Mouse (Mus musculus) right cerebral cortex, postnatal 4 days (tissue): ENCODE measurements around the gene Vars.
A peak's percentile ranks its signal among the peaks of the same experiment; 100 is the strongest.
"Not testable (repeated sequence)": the region's sequence is repeated elsewhere in the genome, so short reads cannot be mapped to it uniquely, and the experiment has no call there.

ENCODE experiments used
- DNase-seq: peaks from one replicate; pipeline ENCODE4 v3.0.0-alpha.2; 2022

Gene Vars

GRCm38 (mm10) chr17:35026206-35026605 is 25.4 kb downstream of the Vars start:
- no peak for DNase-seq

GRCm38 (mm10) chr17:35027277-35028068 is 26.7 kb downstream of the Vars start, which contains the start of gene Sapcd1:
Gene Sapcd1 (minus strand): TSS chr17:35028016.
- peak; percentile 57 for DNase-seq

- DNase-seq = no peak
Measured at GRCm38 (mm10) chr17:35028315-35028714, 27.5 kb downstream of the Vars start.

GRCm38 (mm10) chr17:35029691-35030532 is 29.1 kb downstream of the Vars start:
- DNase-seq = no peak

- DNase-seq = no peak
Measured at GRCm38 (mm10) chr17:35031272-35031671, 30.5 kb downstream of the Vars start.

- DNase-seq = no peak
Measured at GRCm38 (mm10) chr17:35031880-35032279, 31.1 kb downstream of the Vars start.

- no peak for DNase-seq
Measured at GRCm38 (mm10) chr17:35032323-35032870, 31.6 kb downstream of the Vars start.

- not testable (repeated sequence) for DNase-seq
Measured at GRCm38 (mm10) chr17:35033703-35034102, 32.9 kb downstream of the Vars start.

GRCm38 (mm10) chr17:35034896-35035295 is 34.1 kb downstream of the Vars start:
- no peak for DNase-seq

GRCm38 (mm10) chr17:35039121-35039873 is 38.5 kb downstream of the Vars start:
- no peak for DNase-seq

GRCm38 (mm10) chr17:35043794-35044193 is 43.0 kb downstream of the Vars start:
- DNase-seq = no peak

GRCm38 (mm10) chr17:35044904-35045806 is 44.4 kb downstream of the Vars start:
- no peak for DNase-seq

GRCm38 (mm10) chr17:35045807-35046680 is 45.3 kb downstream of the Vars start:
- DNase-seq = peak; percentile 44

- DNase-seq = peak; percentile 93
Measured at GRCm38 (mm10) chr17:35046681-35047455, 46.1 kb downstream of the Vars start, which contains the start of gene Msh5. Gene Msh5 (minus strand): TSS chr17:35046745.

- no peak for DNase-seq
Measured at GRCm38 (mm10) chr17:35047688-35048087, 46.9 kb downstream of the Vars start.

- DNase-seq = no peak
Measured at GRCm38 (mm10) chr17:35048149-35048931, 47.6 kb downstream of the Vars start.

GRCm38 (mm10) chr17:35048932-35049440 is 48.2 kb downstream of the Vars start:
- DNase-seq = no peak

GRCm38 (mm10) chr17:35049561-35050016 is 48.8 kb downstream of the Vars start, which contains the start of gene Clic1:
Gene Clic1 (plus strand): TSS chr17:35049966.
- DNase-seq = no peak
